Mouse (Mus musculus): Measurements from ENCODE around the gene Ptprf. TPM values are rescaled to one million over a fixed set of nuclear protein-coding genes. Genes with fewer than 3 reads are reported as not detected.
A peak's percentile ranks its signal among the peaks of the same experiment; 100 is the strongest.

Gene Ptprf
- polyA plus RNA-seq, 1 experiment from 2014 or later, result 46.8 TPM

DNA sequence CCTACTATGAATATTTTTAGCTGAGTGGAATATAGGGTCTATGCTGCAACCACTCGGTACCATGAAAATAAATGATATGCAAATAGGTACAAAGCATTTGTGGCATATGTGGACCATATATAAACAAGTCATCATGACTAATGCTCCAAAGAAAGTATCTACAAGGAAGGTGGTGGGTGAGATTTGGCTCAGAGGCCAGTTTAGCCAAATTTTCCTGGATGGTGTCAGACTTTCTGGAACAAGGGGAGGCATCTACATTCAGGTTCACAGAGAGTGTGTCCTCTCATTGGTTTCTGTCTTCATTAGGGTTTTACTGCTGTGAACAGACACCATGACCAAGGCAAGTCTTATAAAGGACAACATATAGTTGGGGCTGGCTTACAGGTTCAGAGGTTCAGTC lies 19.3 kb upstream of the Ptprf start:
- Histone ChIP-seq H3K4me1 (ENCODE audit: control insufficient read depth, insufficient read depth, low read length) (no peaks in the 10 kb centered on the region), H3K36me3 (ENCODE audit: control insufficient read depth, insufficient read depth, low read length) (no peaks in the 10 kb centered on the region), H3K27me3 (ENCODE audit: control insufficient read depth, insufficient read depth, low read length) (no peaks in the 10 kb centered on the region), H3K27ac (replicated peaks; ENCODE audit: low read depth, low read length) (no peak overlapping the region), H3K9ac (ENCODE audit: low read length) (no peak overlapping the region), H3K4me2 (ENCODE audit: low read depth, severe bottlenecking) (no peak overlapping the region), H3K9me3 (ENCODE audit: control insufficient read depth, low read length) (no peaks in the 10 kb centered on the region), H3K4me3 (ENCODE audit: low read depth, low read length) (no peak overlapping the region)
- WGBS, result 95% methylated on average over 1 of the region's 1 CpGs
- DNase-seq (ENCODE audit: low spot score) (no peak), ATAC-seq (ENCODE audit: insufficient number of reproducible peaks, low FRiP score, low TSS enrichment, low read depth) (no peak)

DNA sequence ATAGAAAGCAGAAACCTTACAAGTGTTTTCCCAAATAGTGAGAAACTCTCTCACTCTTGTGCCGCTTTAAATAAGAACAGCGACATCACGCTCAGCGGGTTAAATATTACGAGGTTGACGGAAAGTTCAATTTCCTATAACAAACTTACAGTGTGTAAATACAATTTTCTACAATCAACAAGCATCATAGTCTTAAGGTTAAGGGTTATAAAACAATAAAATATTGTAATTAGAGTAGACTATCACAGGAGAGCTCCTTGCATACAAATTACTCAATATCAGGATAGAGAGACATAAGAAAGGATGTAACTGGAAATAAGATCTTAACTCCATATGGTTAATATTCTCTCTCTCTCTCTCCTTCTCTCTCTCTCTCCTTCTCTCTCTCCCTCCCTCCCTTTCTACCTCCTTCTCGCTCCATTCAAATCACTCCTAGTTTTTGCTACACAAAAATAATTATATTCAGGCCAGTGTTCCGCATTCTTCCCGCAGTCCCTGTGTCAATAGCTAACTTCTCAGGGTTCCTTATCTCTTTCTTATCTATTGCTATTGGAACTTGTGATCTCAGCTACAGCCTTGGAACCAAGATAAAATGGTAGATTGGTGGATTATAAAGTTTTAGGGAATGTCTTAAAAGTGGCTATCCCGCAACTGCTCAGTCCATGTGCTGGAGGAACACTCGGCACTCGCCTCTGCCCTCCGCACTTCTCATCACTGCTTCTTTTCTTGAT lies 16.5 kb upstream of the Ptprf start:
- 94% methylated on average over 13 of the region's 13 CpGs for WGBS
- H3K4me1 ChIP-seq (ENCODE audit: control insufficient read depth, insufficient read depth, low read length), result no peaks in the 10 kb centered on the region
- H3K4me2 ChIP-seq (ENCODE audit: low read depth, severe bottlenecking), result no peak overlapping the region
- H3K27ac ChIP-seq (replicated peaks; ENCODE audit: low read depth, low read length), result no peak overlapping the region
- DNase-seq (ENCODE audit: low spot score) (no peak), ATAC-seq (ENCODE audit: insufficient number of reproducible peaks, low FRiP score, low TSS enrichment, low read depth) (no peak)
- no peak overlapping the region for H3K9ac ChIP-seq (ENCODE audit: low read length)
- H3K9me3 ChIP-seq (ENCODE audit: control insufficient read depth, low read length), result no peaks in the 10 kb centered on the region
- H3K4me3 ChIP-seq (ENCODE audit: low read depth, low read length), result no peak overlapping the region
- no peaks in the 10 kb centered on the region for H3K27me3 ChIP-seq (ENCODE audit: control insufficient read depth, insufficient read depth, low read length)
- no peaks in the 10 kb centered on the region for H3K36me3 ChIP-seq (ENCODE audit: control insufficient read depth, insufficient read depth, low read length)

DNA sequence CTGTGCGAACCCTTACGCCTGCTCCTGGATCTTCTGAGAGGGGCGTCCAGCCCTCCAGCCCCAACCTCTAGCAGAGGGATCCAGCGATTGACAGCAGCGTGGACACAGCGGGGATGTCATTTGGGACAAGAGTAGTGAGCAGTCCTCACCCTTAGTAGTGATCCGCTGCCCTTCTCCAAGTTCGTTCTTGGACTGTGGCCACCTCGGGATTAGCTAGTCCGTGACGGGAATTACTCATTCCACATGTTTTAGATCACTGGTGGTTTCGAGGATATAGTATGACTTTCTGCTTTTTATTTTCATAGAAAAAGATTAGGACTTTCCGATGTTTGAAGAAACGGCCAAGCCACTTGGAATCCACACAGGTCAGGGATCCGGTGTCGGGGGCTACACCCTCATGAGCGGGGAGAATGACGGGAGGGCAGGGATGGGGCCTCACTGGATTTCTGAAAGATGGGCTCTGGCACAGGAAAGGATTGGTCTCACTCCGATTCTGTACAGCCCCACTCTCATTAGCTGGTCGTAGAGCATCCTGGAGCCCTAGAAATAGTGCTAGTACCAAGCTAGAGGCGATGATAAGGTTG lies 15.0 kb upstream of the Ptprf start:
- Histone ChIP-seq H3K9me3 (ENCODE audit: control insufficient read depth, low read length) (no peaks in the 10 kb centered on the region), H3K27me3 (ENCODE audit: control insufficient read depth, insufficient read depth, low read length) (no peaks in the 10 kb centered on the region), H3K4me1 (ENCODE audit: control insufficient read depth, insufficient read depth, low read length) (no peaks in the 10 kb centered on the region), H3K9ac (ENCODE audit: low read length) (no peak overlapping the region), H3K4me2 (ENCODE audit: low read depth, severe bottlenecking) (no peak overlapping the region; the same call in 1 of the 2 replicates), H3K27ac (replicated peaks; ENCODE audit: low read depth, low read length) (no peak overlapping the region), H3K36me3 (ENCODE audit: control insufficient read depth, insufficient read depth, low read length) (no peaks in the 10 kb centered on the region), H3K4me3 (ENCODE audit: low read depth, low read length) (no peak overlapping the region)
- no peak for DNase-seq (ENCODE audit: low spot score)
- WGBS, result 86% methylated on average over 21 of the region's 21 CpGs
- ATAC-seq (ENCODE audit: insufficient number of reproducible peaks, low FRiP score, low TSS enrichment, low read depth), result no peak

DNA sequence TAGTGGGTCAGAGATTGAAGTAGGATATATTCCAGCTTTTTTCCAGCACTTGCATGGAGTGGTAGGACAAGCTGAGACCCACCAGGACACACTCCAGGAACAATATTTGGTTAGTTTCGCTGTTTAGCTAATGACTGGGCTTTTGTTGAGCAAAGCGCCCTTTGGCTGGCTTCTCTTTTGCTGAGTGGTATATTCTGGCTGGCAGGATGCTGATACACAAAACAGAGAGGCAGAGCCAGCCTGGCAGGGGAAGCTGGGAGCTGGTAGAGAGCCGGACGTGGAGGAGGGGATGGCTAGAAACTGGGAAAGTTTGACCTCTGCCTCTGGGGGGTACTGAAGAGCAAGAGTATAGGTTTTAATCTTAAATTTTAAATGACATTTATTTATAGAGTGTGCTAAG lies 13.8 kb upstream of the Ptprf start:
- DNase-seq (ENCODE audit: low spot score), result no peak
- no peaks in the 10 kb centered on the region for H3K27me3 ChIP-seq (ENCODE audit: control insufficient read depth, insufficient read depth, low read length)

GRCm38 (mm10) chr4:118297844-118298243 lies 6.6 kb upstream of the Ptprf start:
- no peak overlapping the region for H3K4me3 ChIP-seq (ENCODE audit: low read depth, low read length)
- DNase-seq (ENCODE audit: low spot score) (peak; percentile 45), ATAC-seq (ENCODE audit: insufficient number of reproducible peaks, low FRiP score, low TSS enrichment, low read depth) (0 out of 2 replicates have a peak, but pooled peaks have one; percentile 44)
- H3K27me3 ChIP-seq (ENCODE audit: control insufficient read depth, insufficient read depth, low read length), result no peaks in the 10 kb centered on the region
- no peaks in the 10 kb centered on the region for H3K36me3 ChIP-seq (ENCODE audit: control insufficient read depth, insufficient read depth, low read length)
- no peak overlapping the region; the same call in 1 of the 2 replicates for H3K4me2 ChIP-seq (ENCODE audit: low read depth, severe bottlenecking)
- no peak overlapping the region for H3K27ac ChIP-seq (replicated peaks; ENCODE audit: low read depth, low read length)
- 0 out of 2 replicates have a peak overlapping the region, but pooled peaks have one; percentile 8 for H3K9ac ChIP-seq (ENCODE audit: low read length)
- H3K4me1 ChIP-seq (ENCODE audit: control insufficient read depth, insufficient read depth, low read length), result peaks cover 9% of the 10 kb centered on the region
- WGBS, result 11% methylated on average over 5 of the region's 5 CpGs
- no peaks in the 10 kb centered on the region for H3K9me3 ChIP-seq (ENCODE audit: control insufficient read depth, low read length)

More for the DNA sequence above, 13.8 kb upstream of the Ptprf start:
- H3K27ac ChIP-seq (replicated peaks; ENCODE audit: low read depth, low read length), result no peak overlapping the region
- WGBS, result 67% methylated on average over 4 of the region's 4 CpGs
- H3K36me3 ChIP-seq (ENCODE audit: control insufficient read depth, insufficient read depth, low read length), result no peaks in the 10 kb centered on the region
- no peaks in the 10 kb centered on the region for H3K9me3 ChIP-seq (ENCODE audit: control insufficient read depth, low read length)
- H3K4me2 ChIP-seq (ENCODE audit: low read depth, severe bottlenecking), result no peak overlapping the region
- ATAC-seq (ENCODE audit: insufficient number of reproducible peaks, low FRiP score, low TSS enrichment, low read depth), result no peak
- no peaks in the 10 kb centered on the region for H3K4me1 ChIP-seq (ENCODE audit: control insufficient read depth, insufficient read depth, low read length)
- no peak overlapping the region for H3K9ac ChIP-seq (ENCODE audit: low read length)
- H3K4me3 ChIP-seq (ENCODE audit: low read depth, low read length), result no peak overlapping the region

GRCm38 (mm10) chr4:118295651-118296561 lies 4.7 kb upstream of the Ptprf start:
- no peaks in the 10 kb centered on the region for H3K36me3 ChIP-seq (ENCODE audit: control insufficient read depth, insufficient read depth, low read length)
- no peaks in the 10 kb centered on the region for H3K27me3 ChIP-seq (ENCODE audit: control insufficient read depth, insufficient read depth, low read length)
- DNase-seq (ENCODE audit: low spot score) (no peak), ATAC-seq (ENCODE audit: insufficient number of reproducible peaks, low FRiP score, low TSS enrichment, low read depth) (no peak)
- H3K4me3 ChIP-seq (ENCODE audit: low read depth, low read length), result no peak overlapping the region
- peaks cover 9% of the 10 kb centered on the region for H3K4me1 ChIP-seq (ENCODE audit: control insufficient read depth, insufficient read depth, low read length)
- 56% methylated on average over 17 of the region's 17 CpGs for WGBS
- H3K9me3 ChIP-seq (ENCODE audit: control insufficient read depth, low read length), result no peaks in the 10 kb centered on the region
- no peak overlapping the region for H3K9ac ChIP-seq (ENCODE audit: low read length)
- H3K27ac ChIP-seq (replicated peaks; ENCODE audit: low read depth, low read length), result no peak overlapping the region
- H3K4me2 ChIP-seq (ENCODE audit: low read depth, severe bottlenecking), result no peak overlapping the region

- no peak overlapping the region for H3K4me3 ChIP-seq (ENCODE audit: low read depth, low read length)
- WGBS, result 80% methylated on average over 4 of the region's 4 CpGs
- ATAC-seq (ENCODE audit: insufficient number of reproducible peaks, low FRiP score, low TSS enrichment, low read depth) (no peak), DNase-seq (ENCODE audit: low spot score) (no peak)
- no peak overlapping the region for H3K27ac ChIP-seq (replicated peaks; ENCODE audit: low read depth, low read length)
- H3K4me2 ChIP-seq (ENCODE audit: low read depth, severe bottlenecking), result no peak overlapping the region
- peaks cover 10% of the 10 kb centered on the region for H3K4me1 ChIP-seq (ENCODE audit: control insufficient read depth, insufficient read depth, low read length)
- H3K36me3 ChIP-seq (ENCODE audit: control insufficient read depth, insufficient read depth, low read length), result no peaks in the 10 kb centered on the region
- no peaks in the 10 kb centered on the region for H3K9me3 ChIP-seq (ENCODE audit: control insufficient read depth, low read length)
- no peak overlapping the region for H3K9ac ChIP-seq (ENCODE audit: low read length)
- H3K27me3 ChIP-seq (ENCODE audit: control insufficient read depth, insufficient read depth, low read length), result no peaks in the 10 kb centered on the region
Observed at GRCm38 (mm10) chr4:118294811-118295210, 3.6 kb upstream of the Ptprf start.

GRCm38 (mm10) chr4:118292741-118293306 lies 1.6 kb upstream of the Ptprf start:
- no peaks in the 10 kb centered on the region for H3K27me3 ChIP-seq (ENCODE audit: control insufficient read depth, insufficient read depth, low read length)
- H3K36me3 ChIP-seq (ENCODE audit: control insufficient read depth, insufficient read depth, low read length), result no peaks in the 10 kb centered on the region
- H3K4me1 ChIP-seq (ENCODE audit: control insufficient read depth, insufficient read depth, low read length), result peaks cover 19% of the 10 kb centered on the region
- DNase-seq (ENCODE audit: low spot score) (peak; percentile 92), ATAC-seq (ENCODE audit: insufficient number of reproducible peaks, low FRiP score, low TSS enrichment, low read depth) (no peak)
- H3K27ac ChIP-seq (replicated peaks; ENCODE audit: low read depth, low read length), result no peak overlapping the region
- no peak overlapping the region for H3K4me2 ChIP-seq (ENCODE audit: low read depth, severe bottlenecking)
- H3K4me3 ChIP-seq (ENCODE audit: low read depth, low read length), result no peak overlapping the region
- H3K9me3 ChIP-seq (ENCODE audit: control insufficient read depth, low read length), result no peaks in the 10 kb centered on the region
- H3K9ac ChIP-seq (ENCODE audit: low read length), result no peak overlapping the region
- WGBS, result 12% methylated on average over 11 of the region's 11 CpGs

Data from limb, embryonic 11.5 days (tissue).